Mouse (Mus musculus) kidney, adult 2 months (tissue): ENCODE measurements around the gene Cd53.

Experiments
- CTCF ChIP-seq: fragments of 200-500 bp; conservative IDR thresholded peaks from 2 replicates; pipeline ENCODE4 v1.5.1; 2011; ENCODE audit warnings: low read depth, mild to moderate bottlenecking, control low read depth, low read length, moderate library complexity, mixed read lengths; ENCODE audit not compliant: insufficient read depth, insufficient read length
- POLR2A ChIP-seq: fragments of 200-500 bp; IDR thresholded peaks from one replicate; pipeline ENCODE4 v1.6.1; 2011; ENCODE audit warnings: low read depth, low read length, control low read depth

- peak; percentile 9 for TF ChIP-seq POLR2A
- TF ChIP-seq CTCF, result no peak
Measured at GRCm38 (mm10) chr3:106721397-106722027, 68.4 kb downstream of the Cd53 start.
